Mouse (Mus musculus): ENCODE measurements around the gene Nceh1. TPM values are rescaled to one million over a fixed set of nuclear protein-coding genes. Genes with fewer than 3 reads are reported as not detected.
"Not testable (repeated sequence)": the region's sequence is repeated elsewhere in the genome, so short reads cannot be mapped to it uniquely, and the experiment has no call there.

The Nceh1 gene
- total RNA-seq, 2 experiments from 2014 or later, result 105 to 113 TPM

DNA sequence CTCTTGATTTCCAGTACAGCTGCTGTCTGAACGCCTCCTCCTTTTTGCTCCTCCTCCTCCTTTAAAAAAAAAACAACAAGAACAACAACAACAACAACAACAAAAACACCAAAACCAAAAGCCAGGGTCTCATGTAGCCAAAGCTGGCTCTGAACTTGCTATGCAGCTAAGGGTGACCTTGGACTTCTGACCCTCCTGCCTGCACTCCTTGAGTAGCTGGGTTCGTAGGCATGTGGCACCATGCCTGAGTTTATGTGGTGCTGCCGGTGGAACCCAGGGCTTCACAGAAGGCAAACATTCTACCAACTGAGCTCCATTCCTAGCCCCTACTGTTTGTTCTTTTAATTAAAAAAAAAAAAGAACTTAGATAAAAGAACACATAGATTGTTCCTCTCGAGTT lies 50.6 kb downstream of the Nceh1 start:
- no peak for DNase-seq

DNA sequence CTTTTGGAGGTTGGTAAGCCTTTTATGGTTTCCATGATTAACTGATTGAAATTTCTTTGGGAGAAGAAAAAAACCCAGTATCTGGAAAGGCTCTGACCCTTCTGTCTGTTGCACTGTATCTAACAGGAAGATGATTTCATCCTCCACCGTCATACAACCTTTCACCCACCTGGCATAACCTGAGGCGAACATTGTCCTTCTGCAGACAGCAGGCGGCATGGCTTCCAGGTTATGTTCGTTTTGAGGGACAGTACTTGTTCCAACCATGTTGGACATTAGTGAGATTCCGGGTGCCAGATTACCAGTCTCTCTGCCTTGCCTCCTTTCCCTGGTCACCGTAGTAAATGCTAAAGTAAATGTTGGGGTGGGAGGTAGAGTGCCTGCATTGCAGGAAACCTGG lies 51.1 kb downstream of the Nceh1 start:
- no peak for DNase-seq

DNA sequence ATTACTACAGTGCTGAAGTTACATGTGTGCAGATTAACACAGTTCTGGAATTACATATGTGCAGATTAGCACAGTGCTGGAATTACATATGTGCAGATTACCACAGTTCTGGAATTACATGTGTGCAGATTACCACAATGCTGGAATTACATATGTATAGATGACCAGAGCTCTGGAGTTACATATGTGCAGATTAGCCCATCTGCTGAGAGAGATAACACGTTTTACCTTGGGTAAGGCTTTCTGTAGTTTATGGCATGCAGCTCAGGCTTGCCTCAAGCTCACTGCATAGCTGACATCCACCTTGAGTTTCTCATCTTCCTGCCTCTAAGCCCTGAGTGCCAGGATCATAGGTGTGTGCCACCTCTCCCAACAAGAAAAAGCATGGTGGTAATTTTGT lies 52.2 kb downstream of the Nceh1 start:
- no peak for DNase-seq

DNA sequence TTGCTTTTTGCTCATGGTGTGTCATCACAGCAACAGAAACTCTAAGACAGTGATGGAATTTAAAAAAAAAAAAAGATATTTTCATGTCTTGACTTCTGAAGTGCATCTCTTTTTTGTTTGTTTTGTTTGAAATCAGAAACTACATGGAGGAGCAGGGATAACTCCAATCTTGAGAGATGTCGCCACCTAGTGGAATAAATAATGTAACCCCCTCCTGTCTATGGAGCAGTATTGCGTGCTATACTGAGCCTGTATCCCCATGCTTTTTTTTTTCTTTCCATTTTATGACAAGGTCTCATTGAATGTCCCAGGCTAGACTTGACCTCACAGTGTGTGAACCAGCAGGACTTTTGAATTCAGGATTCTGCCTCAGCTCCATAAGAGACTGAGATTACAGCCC lies 54.5 kb downstream of the Nceh1 start:
- DNase-seq, result no peak

DNA sequence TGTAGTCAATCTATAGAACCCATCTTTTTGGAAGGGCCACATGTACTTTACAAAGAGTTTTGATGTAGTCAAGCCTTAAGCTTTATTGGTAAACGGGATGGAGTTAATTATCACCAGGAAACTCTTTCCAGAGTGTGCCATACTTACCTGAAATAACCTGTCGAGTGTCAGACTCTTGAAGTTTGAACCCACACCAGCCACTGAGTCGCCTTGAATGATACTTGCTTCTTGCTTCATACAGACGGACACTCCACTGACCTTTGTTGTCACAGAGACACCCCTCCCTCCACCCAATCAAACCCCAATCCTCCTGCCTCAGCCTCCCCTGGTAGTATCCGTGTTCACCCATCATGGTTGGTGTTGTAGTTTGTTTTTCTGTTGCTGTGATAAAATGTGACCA lies 55.8 kb downstream of the Nceh1 start:
- no peak for DNase-seq

DNA sequence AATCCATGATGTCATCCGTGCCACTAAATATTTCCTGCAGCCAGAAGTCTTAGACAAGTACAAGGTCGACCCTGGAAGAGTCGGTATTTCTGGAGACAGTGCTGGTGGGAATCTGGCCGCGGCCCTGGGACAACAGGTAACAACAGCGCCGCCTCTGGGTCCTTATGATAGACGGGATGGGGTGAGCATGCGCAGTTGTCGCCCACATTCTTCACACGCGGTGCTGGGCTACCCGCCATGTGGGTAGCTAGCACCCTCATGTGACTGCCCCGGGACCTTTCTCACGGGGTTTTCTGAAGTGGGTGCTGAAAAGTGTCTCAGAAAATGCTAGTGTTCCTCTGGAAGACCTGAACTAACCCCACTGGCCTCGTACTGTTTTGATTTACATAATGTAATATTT lies 56.8 kb downstream of the Nceh1 start:
- DNase-seq, result no peak

DNA sequence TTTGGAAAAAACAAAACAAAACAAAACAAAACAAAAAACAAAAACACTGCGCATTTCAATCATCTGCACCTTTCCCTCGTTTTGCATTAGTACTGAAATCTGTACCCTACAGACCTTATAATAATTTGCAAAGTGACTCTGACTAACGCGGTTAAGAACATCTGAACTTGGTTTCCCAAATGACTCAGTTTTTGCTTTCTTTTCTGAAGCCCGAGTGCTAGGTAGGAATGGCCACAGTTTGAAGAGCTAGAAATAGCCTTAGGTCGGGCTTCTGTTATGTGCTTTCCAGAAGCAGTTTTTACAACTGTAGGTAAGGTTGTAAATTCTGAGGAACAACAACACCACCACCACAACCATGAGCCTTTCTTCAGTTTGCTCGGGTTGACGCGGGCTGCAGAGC lies 59.1 kb downstream of the Nceh1 start:
- no peak for DNase-seq

DNA sequence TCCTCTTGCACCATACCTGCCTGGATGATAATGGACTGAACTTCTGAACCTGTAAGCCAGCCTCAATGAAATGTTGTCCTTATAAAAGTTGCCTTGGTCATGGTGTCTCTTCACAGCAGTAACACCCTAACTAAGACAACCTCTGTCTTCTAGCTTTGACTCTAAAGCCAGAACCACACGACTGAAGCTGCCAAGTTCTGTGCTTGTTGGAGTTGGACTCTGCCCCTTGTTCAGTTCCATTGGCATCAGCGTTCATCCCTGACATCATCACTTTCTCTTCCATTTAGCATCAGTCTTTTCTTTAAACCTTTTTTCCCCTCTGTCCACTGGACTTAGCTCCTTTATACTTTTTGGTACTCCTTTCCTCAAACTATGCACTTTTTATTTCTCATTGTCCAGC lies 63.4 kb downstream of the Nceh1 start:
- no peak for DNase-seq

DNA sequence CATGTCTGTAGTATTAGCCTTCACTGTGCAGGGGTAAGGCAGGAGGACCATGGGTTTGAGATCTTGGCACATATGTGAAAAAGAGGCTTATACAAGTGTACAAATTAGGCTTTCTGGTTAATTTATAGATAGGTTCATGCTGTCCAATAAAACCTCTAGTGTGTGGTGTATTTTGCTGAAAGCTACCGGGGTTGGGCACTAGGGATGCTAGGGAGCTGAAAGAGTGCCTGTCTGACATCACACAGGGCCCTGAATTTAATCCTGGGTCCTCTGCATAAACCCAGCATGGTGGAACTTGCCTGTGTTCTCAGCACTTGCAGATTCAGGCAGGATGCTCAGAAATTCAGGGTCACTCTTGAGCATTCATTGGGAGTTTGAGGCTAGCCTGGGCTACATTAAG lies 65.0 kb downstream of the Nceh1 start:
- no peak for DNase-seq

GRCm38 (mm10) chr3:27249030-27249429 lies 66.3 kb downstream of the Nceh1 start:
- no peak for DNase-seq

DNA sequence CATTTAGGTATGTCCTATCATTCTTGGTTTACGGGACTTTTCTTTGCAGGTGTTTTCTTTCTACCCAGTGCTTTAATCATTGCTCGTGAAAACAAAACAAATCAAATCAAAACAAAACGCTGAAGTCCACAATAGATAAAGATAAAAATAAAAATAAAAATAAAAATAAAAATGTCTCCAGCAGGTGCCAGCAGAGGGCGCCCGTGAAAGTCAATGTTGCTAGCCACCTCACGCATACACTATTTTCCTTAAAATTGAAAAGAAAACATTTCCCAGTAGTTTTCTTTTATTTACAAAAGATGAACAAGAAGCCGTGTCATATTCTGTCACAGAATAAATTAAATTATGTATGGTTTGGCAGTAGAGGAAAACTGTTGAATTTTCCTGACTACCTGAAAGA lies 68.2 kb downstream of the Nceh1 start:
- DNase-seq, result peak in 1 of 2 experiments; percentile 10

DNA sequence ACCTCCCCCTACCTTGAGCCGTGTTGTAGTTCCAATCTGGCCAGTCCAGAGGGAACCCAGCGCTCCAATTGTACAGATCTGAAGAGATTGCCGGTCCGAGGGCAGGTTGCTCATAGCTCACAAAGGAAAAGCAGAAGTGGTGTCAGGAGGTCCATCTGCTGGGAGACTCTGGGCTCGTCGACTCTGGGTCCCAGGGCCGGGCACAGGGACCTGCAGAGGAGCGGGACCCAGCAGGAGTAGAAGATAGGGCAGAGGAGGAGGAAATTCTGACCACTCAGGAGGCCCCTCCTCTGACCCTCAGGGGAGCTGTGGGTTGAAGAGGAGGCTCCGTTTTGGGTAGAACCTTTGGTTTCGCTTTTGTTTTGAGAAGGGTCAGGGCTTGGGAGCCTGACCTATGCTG lies 75.7 kb downstream of the Nceh1 start:
- no peak for DNase-seq

DNA sequence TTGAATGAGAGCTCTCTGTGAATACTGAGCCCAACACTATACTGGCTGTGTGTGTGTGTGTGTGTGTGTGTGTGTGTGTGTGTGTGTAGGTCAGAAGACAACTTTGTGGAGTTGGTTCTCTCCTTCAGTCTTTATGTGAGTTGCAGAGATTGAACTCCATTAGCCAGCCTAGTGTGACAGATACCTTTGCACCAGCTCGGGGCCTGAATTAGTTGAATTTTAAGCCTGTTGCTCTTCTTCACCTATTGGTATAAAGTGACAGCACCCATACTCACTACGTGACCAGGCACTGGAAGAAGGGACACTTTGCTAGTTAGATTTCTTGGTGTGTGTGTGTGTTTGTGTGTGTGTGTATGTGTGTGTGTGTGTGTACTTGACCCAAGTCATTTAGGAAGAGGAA lies 77.6 kb downstream of the Nceh1 start:
- no peak for DNase-seq

GRCm38 (mm10) chr3:27267327-27267726 lies 84.6 kb downstream of the Nceh1 start:
- no peak for DNase-seq

DNA sequence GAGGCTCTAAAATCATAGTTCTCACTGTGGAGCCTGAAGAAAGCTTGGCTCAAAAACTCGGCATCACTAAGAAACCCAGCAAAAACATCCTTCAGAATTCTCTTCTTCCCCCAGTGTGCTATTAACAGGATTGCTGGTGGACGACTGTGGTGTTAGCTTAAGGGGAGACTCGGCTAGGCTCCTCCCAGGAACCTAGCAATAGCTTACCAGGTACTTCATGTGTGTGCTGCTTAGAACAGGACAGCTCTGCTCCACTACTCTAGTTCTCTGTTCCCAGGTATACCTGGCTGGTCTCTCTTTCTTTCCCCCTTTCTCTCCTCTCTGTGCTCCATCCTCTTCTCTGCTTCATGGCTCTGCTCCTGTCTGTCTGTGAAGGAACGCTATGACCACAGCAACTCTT lies 85.1 kb downstream of the Nceh1 start:
- DNase-seq, result no peak

DNA sequence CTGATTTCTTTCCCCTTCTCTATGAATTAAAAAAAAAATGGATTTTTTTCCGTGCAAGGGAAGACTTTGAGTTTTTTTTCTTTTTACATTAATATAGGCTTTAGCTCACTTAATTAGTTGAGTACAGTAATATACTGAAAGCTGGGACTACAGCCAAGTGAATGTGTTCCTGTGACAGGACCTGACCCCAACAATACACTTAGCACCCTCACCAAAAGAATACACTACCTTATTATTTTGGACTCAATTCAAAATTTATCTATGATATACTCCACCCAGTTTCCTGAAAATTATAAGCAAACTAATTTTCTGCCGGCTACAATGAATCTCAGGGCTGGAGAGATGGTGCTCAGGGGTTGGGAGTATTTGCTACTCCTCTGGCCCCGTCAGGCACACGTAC lies 86.4 kb downstream of the Nceh1 start:
- no peak for DNase-seq

DNA sequence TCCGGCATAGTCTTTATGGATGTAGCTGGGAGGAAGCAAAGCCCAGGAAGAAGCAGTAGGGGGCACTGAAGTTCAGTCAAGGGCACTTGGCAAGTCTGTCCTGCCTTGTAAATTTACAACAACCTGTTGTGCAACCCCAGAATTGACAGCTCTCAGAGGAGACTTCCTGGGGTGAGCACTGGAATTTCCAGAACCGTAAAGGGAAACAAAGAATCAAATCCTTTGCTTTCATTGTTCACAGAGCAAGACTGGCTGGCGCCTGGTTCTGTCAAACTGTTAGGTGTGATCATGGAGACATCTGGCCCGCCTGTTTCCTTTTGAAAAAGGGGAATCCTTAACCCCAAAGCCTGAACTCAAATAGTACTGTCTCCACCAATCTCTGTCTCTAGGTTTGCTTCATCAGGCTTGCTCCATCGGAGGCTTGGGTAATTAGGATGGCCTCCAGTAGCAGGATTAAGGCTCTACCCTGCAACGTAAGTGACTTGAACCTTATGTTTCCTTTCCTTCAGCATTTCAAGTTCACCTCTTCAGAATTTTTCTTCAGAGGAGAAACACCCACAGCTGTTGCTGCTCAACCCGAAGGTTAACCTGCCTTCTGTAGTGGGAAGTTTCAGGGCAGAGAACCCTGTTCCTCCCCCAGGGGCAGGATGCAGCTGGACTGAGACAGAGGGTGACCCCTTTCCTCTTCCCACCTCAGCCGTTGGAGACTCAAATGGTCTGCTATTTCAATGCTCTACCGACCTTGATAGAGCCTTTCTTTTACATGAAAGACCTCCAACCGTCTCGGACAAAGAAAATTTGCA lies 87.6 kb downstream of the Nceh1 start:
- no peak for DNase-seq

GRCm38 (mm10) chr3:27272926-27273745 lies 90.4 kb downstream of the Nceh1 start:
- no peak for DNase-seq

- DNase-seq, result not testable (repeated sequence)
These were observed 96.6 kb downstream of the Nceh1 start for GRCm38 (mm10) chr3:27279286-27279925.

GRCm38 (mm10) chr3:27280280-27280749 lies 97.5 kb downstream of the Nceh1 start:
- DNase-seq, result no peak

DNA sequence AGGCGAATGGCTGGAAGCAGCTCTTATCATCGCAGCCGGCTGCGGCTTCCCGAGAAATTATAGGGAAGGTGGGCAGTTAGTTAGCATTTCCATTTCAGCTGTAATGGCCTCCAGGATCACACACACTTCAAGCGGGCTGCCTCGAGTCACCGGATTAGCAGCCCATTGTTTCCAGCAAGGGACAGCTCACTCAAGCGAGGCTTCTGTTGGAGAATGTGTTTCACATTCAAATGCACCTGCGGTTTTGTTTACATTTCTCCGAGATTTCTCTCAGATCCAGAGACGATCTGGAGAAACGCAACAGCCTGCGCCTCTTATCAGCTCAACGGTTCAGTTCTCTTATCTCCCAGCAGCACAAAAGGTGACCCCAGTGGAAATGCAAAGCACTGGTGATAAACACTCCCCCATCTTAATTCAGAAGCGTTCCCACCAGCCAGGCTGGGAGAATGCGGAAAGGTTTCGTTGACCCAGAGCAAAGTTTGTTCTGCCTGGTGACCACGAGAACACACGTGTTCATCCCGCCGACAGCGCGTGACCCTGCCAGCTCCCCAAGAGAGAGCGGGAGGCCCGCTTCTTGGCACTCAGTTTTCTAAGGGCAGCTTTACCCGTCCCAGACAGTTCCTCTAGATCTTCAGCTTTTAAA lies 100.4 kb downstream of the Nceh1 start:
- no peak for DNase-seq

DNA sequence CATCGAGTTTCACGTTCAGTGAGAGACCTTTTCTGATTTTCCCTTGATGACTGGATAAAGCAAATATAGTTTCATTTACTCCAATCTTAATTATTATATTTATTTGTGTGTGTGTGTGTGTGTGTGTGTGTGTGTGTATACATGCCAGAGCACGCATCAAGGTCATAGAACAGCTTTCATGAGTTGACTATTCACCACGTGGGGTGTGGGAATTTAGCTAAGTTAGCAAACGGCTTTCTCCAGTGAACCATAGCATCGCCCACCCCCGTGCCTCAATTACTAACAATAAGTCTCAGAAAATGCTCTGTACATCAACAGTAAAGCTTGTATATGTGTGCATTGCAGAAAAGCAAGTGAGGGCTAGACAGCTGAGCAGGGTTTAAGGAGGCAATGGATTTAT lies 101.0 kb downstream of the Nceh1 start:
- no peak for DNase-seq

DNA sequence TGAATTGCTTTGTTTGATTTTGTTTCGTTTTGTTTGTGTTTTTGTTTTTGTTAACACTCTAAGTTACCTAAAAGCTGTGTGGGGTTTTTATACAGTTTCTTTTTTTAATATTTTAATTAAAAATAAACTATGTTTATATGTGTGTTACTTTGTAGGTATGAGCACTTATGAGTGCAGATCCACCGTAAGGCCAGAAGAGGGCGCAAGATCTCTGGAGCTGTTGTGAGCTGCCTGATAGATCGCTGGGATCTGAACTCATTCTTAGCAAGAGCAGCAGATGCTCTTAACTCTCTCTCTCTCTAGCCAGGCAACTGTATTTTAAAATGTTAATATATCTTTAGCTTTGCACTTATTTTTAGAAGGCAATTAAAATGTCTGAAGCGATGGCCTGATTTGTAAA lies 101.5 kb downstream of the Nceh1 start:
- no peak for DNase-seq
